In the genomic region with DNA sequence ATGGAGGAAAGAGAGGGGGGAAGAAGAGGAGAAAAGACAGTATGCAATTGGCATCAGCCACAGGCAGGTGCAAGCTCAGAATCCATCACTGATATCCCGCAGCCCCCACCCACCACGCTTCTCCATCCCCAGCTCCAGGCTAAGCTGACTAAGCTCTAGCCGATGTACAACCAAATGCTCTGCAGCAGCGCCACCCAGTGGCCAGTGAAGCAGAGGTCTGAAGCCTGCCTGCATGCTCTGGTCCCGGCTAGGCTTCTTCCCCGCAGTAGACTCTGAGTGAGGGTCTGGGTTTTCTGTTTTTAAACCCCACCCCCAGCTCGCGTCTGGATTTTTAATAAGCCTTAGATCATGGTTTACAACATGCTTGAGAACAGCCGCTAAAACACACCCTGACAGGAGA, we compare ENCODE assay signal across 8 mouse cellular contexts. TPM values are rescaled to one million over a fixed set of nuclear protein-coding genes. Genes with fewer than 3 reads are reported as not detected.
A peak's percentile ranks its signal among the peaks of the same experiment; 100 is the strongest.
DNase-seq lines count a peak whose midpoint lies in the region; ATAC-seq and TF ChIP-seq lines count a peak whose summit lies in the region.

No protein-coding gene starts in this region.

- H3K27ac ChIP-seq in ES-E14 (ENCODE audit: insufficient read depth, low read depth, low read length, poor library complexity, severe bottlenecking) = no peak overlapping the region
- no peak overlapping the region for H3K27ac ChIP-seq in cerebellum, adult 2 months (ENCODE audit: insufficient read depth, low read length)
- H3K27ac ChIP-seq in layer of hippocampus, adult 2 months = peak overlapping the region; percentile 70
- H3K27ac ChIP-seq in lung, embryonic 14.5 days (ENCODE audit: low read depth) = no peak overlapping the region

- H3K27me3 ChIP-seq in cerebellum, adult 2 months (ENCODE audit: control insufficient read depth, insufficient read depth, low read length) = no peaks in the 10 kb centered on the region
- no peaks in the 10 kb centered on the region for H3K27me3 ChIP-seq in lung, embryonic 14.5 days (ENCODE audit: insufficient read depth, low read length)

- no peaks in the 10 kb centered on the region for H3K36me3 ChIP-seq in ES-E14 (ENCODE audit: control insufficient read depth, insufficient read depth, low read length, poor library complexity, severe bottlenecking)
- no peaks in the 10 kb centered on the region for H3K36me3 ChIP-seq in lung, embryonic 14.5 days (ENCODE audit: insufficient read depth)

- no peaks in the 10 kb centered on the region for H3K9me3 ChIP-seq in ES-E14 (ENCODE audit: control insufficient read depth, insufficient read depth, low read depth, low read length)
- H3K9me3 ChIP-seq in lung, embryonic 14.5 days (ENCODE audit: low read depth, low read length) = no peaks in the 10 kb centered on the region

- WGBS in cerebellum, adult 2 months = 2% methylated on average over 9 of the region's 9 CpGs
- WGBS in lung, embryonic 14.5 days = 2% methylated on average over 9 of the region's 9 CpGs

- no peak overlapping the region for H3K9ac ChIP-seq in ES-E14 (ENCODE audit: insufficient read depth, low read depth, low read length, poor library complexity, severe bottlenecking)
- H3K9ac ChIP-seq in lung, embryonic 14.5 days = no peak overlapping the region

- no peak overlapping the region for H3K4me3 ChIP-seq in ES-E14 (ENCODE audit: insufficient read depth in 1 of 2, low read depth in 1 of 2, low read length in 2 of 2, poor library complexity in 1 of 2, severe bottlenecking in 1 of 2)
- peak overlapping the region; percentile 19 for H3K4me3 ChIP-seq in cerebellum, adult 2 months (replicated peaks; ENCODE audit: insufficient read depth, low read depth, low read length)
- peak overlapping the region; percentile 44 for H3K4me3 ChIP-seq in layer of hippocampus, adult 2 months
- no peak overlapping the region; the same call in 1 of the 2 replicates for H3K4me3 ChIP-seq in lung, embryonic 14.5 days (ENCODE audit: low read depth, low read length)

- in situ Hi-C loops in ES-E14 (cut with MboI; ENCODE audit: low sequenced_read_pairs in 2 of 2, unreplicated experiment in 2 of 2) = loop anchor here in 1 of 2 experiments (10.0 kb wide), 1 partner anchor 100 kb away; a partner anchor contains a TSS

- peak overlapping the region; percentile 39 for H3K4me2 ChIP-seq in lung, embryonic 14.5 days

- peak; percentile 76 for ATAC-seq in frontal cortex, adult (ENCODE audit: low TSS enrichment)
- peak; percentile 72 to 79 for ATAC-seq in hematopoietic stem cell, adult 5-6 weeks (replicated peaks in 1 of 2; ENCODE audit: insufficient read depth in 1 of 2, low FRiP score in 2 of 2, low TSS enrichment in 1 of 2, low read depth in 1 of 2, poor library complexity in 2 of 2, severe bottlenecking in 2 of 2)
- peak; percentile 91 for ATAC-seq in lung, embryonic 14.5 days (ENCODE audit: insufficient read depth)

- TF ChIP-seq POLR2A in cerebellum, adult 2 months (IDR thresholded peaks at IDR 0.05; ENCODE audit: borderline replicate concordance, insufficient read depth, low read length) = no peak

- peaks cover 0 to 6% of the 10 kb centered on the region in 2 experiments; a peak in 1 of 4 replicates for H3K4me1 ChIP-seq in ES-E14 (ENCODE audit: control insufficient read depth in 2 of 2, insufficient read depth in 2 of 2, low read length in 2 of 2, poor library complexity in 1 of 2)
- H3K4me1 ChIP-seq in cerebellum, adult 2 months (ENCODE audit: control insufficient read depth, insufficient read depth, low read length) = no peaks in the 10 kb centered on the region
- H3K4me1 ChIP-seq in lung, embryonic 14.5 days (ENCODE audit: insufficient read depth) = no peaks in the 10 kb centered on the region

- DNase-seq in ES-E14 (ENCODE audit: low read depth, low spot score) = peak; percentile 84
- peak; percentile 85 to 91 for DNase-seq in cerebellum, adult 2 months
- peak; percentile 91 to 96 for DNase-seq in layer of hippocampus, adult 2 months (ENCODE audit: low spot score in 2 of 2)
- DNase-seq in lung, embryonic 14.5 days = peak; percentile 93
- peak; percentile 85 for DNase-seq in ovary, postnatal 14 days (ENCODE audit: low spot score)
- DNase-seq in thymus, postnatal 10 days (ENCODE audit: low spot score in 2 of 2) = peak; percentile 39 to 76

- peak; percentile 94 for TF ChIP-seq CTCF in cerebellum, adult 2 months (IDR thresholded peaks at IDR 0.05; ENCODE audit: borderline replicate concordance, insufficient read depth, low read depth, low read length)
- peak; percentile 72 for TF ChIP-seq CTCF in layer of hippocampus, adult 2 months (conservative IDR thresholded peaks at IDR 0.05)
- peak; percentile 86 for TF ChIP-seq CTCF in lung, embryonic 14.5 days (IDR thresholded peaks at IDR 0.05; ENCODE audit: low read depth)

TF ChIP-seq in ES-E14, 5 proteins besides CTCF, POLR2A, EP300 and RAD21:
- peak; percentile 43; the same call in 1 of the 2 replicates for TF ChIP-seq MAFK (IDR thresholded peaks at IDR 0.05; ENCODE audit: insufficient read depth, low read depth, low read length)
- peak; percentile 49; the same call in 1 of the 2 replicates for TF ChIP-seq ZC3H11A (IDR thresholded peaks at IDR 0.05; ENCODE audit: borderline replicate concordance, low read depth, low read length)
- TF ChIP-seq HCFC1 (IDR thresholded peaks at IDR 0.05; ENCODE audit: borderline replicate concordance, insufficient read depth, low read length) = no peak

RNA-seq across cellular contexts. Expression of a gene that starts 41.7 kb away (rescaled TPM):
- total RNA-seq in ES-E14 (2012; rRNA removed) = 2.5 and 3.1 TPM in 2 replicates
- 8.7 and 8.8 TPM in 2 replicates for polyA plus RNA-seq in cerebellum, adult 2 months (2012; rRNA removed)
- total RNA-seq in hematopoietic stem cell, adult 5-6 weeks (2017) = 0.35 and 2.5 TPM in 2 replicates
- 10 to 100 TPM; 28.3 to 29.7 TPM for total RNA-seq in layer of hippocampus, adult 2 months (2021)
- polyA plus RNA-seq in lung, embryonic 14.5 days (2014; fragmentation: Nextera tagmentation; extraction: Ambion mirVana) = 3.2 and 3.7 TPM in 2 replicates

RNA-seq across cellular contexts. Expression of a gene that starts 42.8 kb away (rescaled TPM):
- 1.6 TPM in 2 replicates for total RNA-seq in ES-E14 (2012; rRNA removed)
- polyA plus RNA-seq in cerebellum, adult 2 months (2012; rRNA removed) = 161 and 191 TPM in 2 replicates
- total RNA-seq in hematopoietic stem cell, adult 5-6 weeks (2017) = 66.7 and 67.8 TPM in 2 replicates
- total RNA-seq in layer of hippocampus, adult 2 months (2021) = 100 to 1,000 TPM; 740 to 785 TPM
- 3.6 and 4.3 TPM in 2 replicates for polyA plus RNA-seq in lung, embryonic 14.5 days (2014; fragmentation: Nextera tagmentation; extraction: Ambion mirVana)

Comparison
In these comparisons a context has a peak if more than half of its experiments do, and no peak if none do; other contexts are left out.
1. H3K4me3 ChIP-seq: peak in cerebellum, adult 2 months (single experiment) and layer of hippocampus, adult 2 months (single experiment); none in ES-E14 (0 of 2) and lung, embryonic 14.5 days (single experiment).
2. RNA of a gene that starts 42.8 kb away (total RNA-seq): 740 to 785 TPM in layer of hippocampus, adult 2 months and 66.7 to 67.8 TPM in hematopoietic stem cell, adult 5-6 weeks; 1.6 TPM in ES-E14; every median in the first group is over 10 times any median in the second.
3. Peak in every context shown above with its lines, with median percentiles within 50 percentile points of each other: DNase-seq, CTCF ChIP-seq and ATAC-seq.